Mouse (Mus musculus) limb, embryonic 11.5 days (tissue): ENCODE data around the gene Kif28. TPM values are rescaled to one million over a fixed set of nuclear protein-coding genes. Genes with fewer than 3 reads are reported as not detected.
"Not testable (repeated sequence)": the region's sequence is repeated elsewhere in the genome, so short reads cannot be mapped to it uniquely, and the experiment has no call there.

Experiments
- ATAC-seq: fragments of 200-750 bp; cut with Nextera tagmentation; 2 replicates; pipeline ENCODE4 v1.8.0; 2017; ENCODE audit warnings: low read depth; ENCODE audit not compliant: insufficient number of reproducible peaks, low FRiP score, low TSS enrichment
- DNase-seq: peaks from one replicate; pipeline ENCODE4 v3.0.0-alpha.2; 2015; ENCODE audit warnings: low spot score
- H3K27ac ChIP-seq: fragments of 300-500 bp; sonication (generic); replicated peaks from 2 replicates; pipeline ENCODE4 v1.5.1; 2014; ENCODE audit warnings: low read depth, mild to moderate bottlenecking, low read length
- H3K27me3 ChIP-seq: fragments of 300-500 bp; sonication (generic); 2 replicates; pipeline ENCODE4 v1.6.1; 2014; ENCODE audit warnings: mild to moderate bottlenecking, low read length, mixed read lengths; ENCODE audit not compliant: control insufficient read depth, insufficient read depth
- H3K36me3 ChIP-seq: fragments of 300-500 bp; sonication (generic); 2 replicates; pipeline ENCODE4 v1.6.1; 2014; ENCODE audit warnings: mild to moderate bottlenecking, low read length, moderate library complexity, mixed read lengths; ENCODE audit not compliant: control insufficient read depth, insufficient read depth
- H3K4me1 ChIP-seq: fragments of 300-500 bp; sonication (generic); 2 replicates; pipeline ENCODE4 v1.6.1; 2014; ENCODE audit warnings: low read length, mixed read lengths; ENCODE audit not compliant: control insufficient read depth, insufficient read depth
- H3K4me2 ChIP-seq: fragments of 300-500 bp; sonication (generic); 2 replicates; pipeline ENCODE4 v1.6.1; 2014; ENCODE audit warnings: low read depth, mild to moderate bottlenecking, moderate library complexity; ENCODE audit not compliant: severe bottlenecking
- H3K4me3 ChIP-seq: fragments of 300-500 bp; sonication (generic); 2 replicates; pipeline ENCODE4 v1.5.1; 2014; ENCODE audit warnings: low read depth, low read length
- H3K9ac ChIP-seq: fragments of 300-500 bp; sonication (generic); 2 replicates; pipeline ENCODE4 v1.6.1; 2014; ENCODE audit warnings: mild to moderate bottlenecking, low read length
- H3K9me3 ChIP-seq: fragments of 300-500 bp; sonication (generic); 2 replicates; pipeline ENCODE4 v1.6.1; 2016; ENCODE audit warnings: low read length; ENCODE audit not compliant: control insufficient read depth
- WGBS: fragments of 180-500 bp; shearing (Covaris S2); extraction: QIAGEN DNeasy Blood & Tissue Kit; methylation state at CpG from one replicate; pipeline ENCODE4 v1.1.7; 2014; 5-methylcytosine and 5-hydroxymethylcytosine counted together
- polyA plus RNA-seq: library from polyadenylated mRNA; unstranded; fragments of >200 nt; fragmentation: Nextera tagmentation; extraction: Ambion mirVana; gene quantifications from 2 replicates; pipeline ENCODE4 v1.2.1, GENCODE M21; 2014

Gene Kif28
- polyA plus RNA-seq, 1 experiment from 2014 or later: 0.07 TPM

GRCm38 (mm10) chr1:179715289-179715688 lies 29.8 kb downstream of the Kif28 start:
- not testable (repeated sequence) for H3K4me3 ChIP-seq, DNase-seq, H3K9me3 ChIP-seq, H3K9ac ChIP-seq, H3K4me1 ChIP-seq, H3K27me3 ChIP-seq, ATAC-seq, H3K27ac ChIP-seq, H3K36me3 ChIP-seq, H3K4me2 ChIP-seq
- 97% methylated on average over 4 of the region's 4 CpGs for WGBS

- DNase-seq (no peak), ATAC-seq (no peak)
- Histone ChIP-seq H3K4me1 (no peaks in the 10 kb centered on the region), H3K27ac (no peak overlapping the region), H3K4me3 (no peak overlapping the region), H3K4me2 (no peak overlapping the region), H3K36me3 (no peaks in the 10 kb centered on the region), H3K9ac (no peak overlapping the region), H3K27me3 (no peaks in the 10 kb centered on the region), H3K9me3 (no peaks in the 10 kb centered on the region)
- 85% methylated on average over 3 of the region's 3 CpGs for WGBS
Measured at GRCm38 (mm10) chr1:179713367-179713766, 31.7 kb downstream of the Kif28 start.

GRCm38 (mm10) chr1:179712658-179713057 lies 32.4 kb downstream of the Kif28 start:
- no peak overlapping the region for H3K4me3 ChIP-seq
- H3K4me2 ChIP-seq: no peak overlapping the region
- no peaks in the 10 kb centered on the region for H3K9me3 ChIP-seq
- H3K4me1 ChIP-seq: no peaks in the 10 kb centered on the region
- ATAC-seq: no peak
- H3K27ac ChIP-seq: no peak overlapping the region
- H3K27me3 ChIP-seq: no peaks in the 10 kb centered on the region
- DNase-seq: no peak
- no peak overlapping the region for H3K9ac ChIP-seq
- 78% methylated on average over 7 of the region's 7 CpGs for WGBS
- no peaks in the 10 kb centered on the region for H3K36me3 ChIP-seq

GRCm38 (mm10) chr1:179710739-179711138 lies 34.3 kb downstream of the Kif28 start:
- Histone ChIP-seq H3K4me3 (no peak overlapping the region), H3K27me3 (no peaks in the 10 kb centered on the region), H3K9me3 (no peaks in the 10 kb centered on the region), H3K36me3 (no peaks in the 10 kb centered on the region), H3K4me1 (no peaks in the 10 kb centered on the region), H3K4me2 (no peak overlapping the region), H3K27ac (no peak overlapping the region), H3K9ac (no peak overlapping the region)
- ATAC-seq (no peak), DNase-seq (no peak)
- WGBS: 83% methylated on average over 5 of the region's 5 CpGs

- Histone ChIP-seq H3K4me2 (no peak overlapping the region), H3K27ac (no peak overlapping the region), H3K4me1 (no peaks in the 10 kb centered on the region), H3K9me3 (no peaks in the 10 kb centered on the region), H3K4me3 (no peak overlapping the region), H3K27me3 (no peaks in the 10 kb centered on the region), H3K9ac (no peak overlapping the region), H3K36me3 (no peaks in the 10 kb centered on the region)
- ATAC-seq: no peak
- no peak for DNase-seq
- 94% methylated on average over 6 of the region's 6 CpGs for WGBS
Measured at GRCm38 (mm10) chr1:179709390-179709789, 35.7 kb downstream of the Kif28 start.

GRCm38 (mm10) chr1:179705154-179705553 lies 39.9 kb downstream of the Kif28 start:
- H3K4me2 ChIP-seq: no peak overlapping the region
- H3K9ac ChIP-seq: no peak overlapping the region
- no peaks in the 10 kb centered on the region for H3K27me3 ChIP-seq
- H3K36me3 ChIP-seq: no peaks in the 10 kb centered on the region
- H3K4me1 ChIP-seq: no peaks in the 10 kb centered on the region
- no peaks in the 10 kb centered on the region for H3K9me3 ChIP-seq
- WGBS: 91% methylated on average over 6 of the region's 6 CpGs
- no peak overlapping the region for H3K27ac ChIP-seq
- ATAC-seq (no peak), DNase-seq (no peak)
- no peak overlapping the region for H3K4me3 ChIP-seq

GRCm38 (mm10) chr1:179704150-179704549 lies 40.9 kb downstream of the Kif28 start:
- Histone ChIP-seq H3K27ac (no peak overlapping the region), H3K4me1 (no peaks in the 10 kb centered on the region), H3K9ac (no peak overlapping the region), H3K27me3 (no peaks in the 10 kb centered on the region), H3K36me3 (no peaks in the 10 kb centered on the region), H3K4me2 (no peak overlapping the region), H3K4me3 (no peak overlapping the region), H3K9me3 (no peaks in the 10 kb centered on the region)
- WGBS: 65% methylated on average over 3 of the region's 3 CpGs
- DNase-seq (no peak), ATAC-seq (no peak)

- H3K9ac ChIP-seq: no peak overlapping the region
- H3K27ac ChIP-seq: no peak overlapping the region
- no peaks in the 10 kb centered on the region for H3K27me3 ChIP-seq
- no peak overlapping the region for H3K4me3 ChIP-seq
- no peak for DNase-seq
- 80% methylated on average over 6 of the region's 6 CpGs for WGBS
- H3K4me2 ChIP-seq: no peak overlapping the region
- no peaks in the 10 kb centered on the region for H3K4me1 ChIP-seq
- no peak for ATAC-seq
- H3K9me3 ChIP-seq: no peaks in the 10 kb centered on the region
- peaks cover 10% of the 10 kb centered on the region; the same call in 1 of the 2 replicates for H3K36me3 ChIP-seq
Measured at GRCm38 (mm10) chr1:179689479-179689878, 55.6 kb downstream of the Kif28 start.

GRCm38 (mm10) chr1:179688914-179689313 lies 56.2 kb downstream of the Kif28 start:
- Histone ChIP-seq H3K4me1 (no peaks in the 10 kb centered on the region), H3K4me3 (no peak overlapping the region), H3K27ac (no peak overlapping the region), H3K9ac (no peak overlapping the region), H3K9me3 (no peaks in the 10 kb centered on the region), H3K4me2 (no peak overlapping the region), H3K36me3 (peaks cover 10% of the 10 kb centered on the region; the same call in 1 of the 2 replicates), H3K27me3 (no peaks in the 10 kb centered on the region)
- ATAC-seq (no peak), DNase-seq (no peak)
- 88% methylated on average over 5 of the region's 5 CpGs for WGBS
